Mouse (Mus musculus) heart, embryonic 13.5 days (tissue): ENCODE results near the gene Tmem182. TPM values are rescaled to one million over a fixed set of nuclear protein-coding genes. Genes with fewer than 3 reads are reported as not detected.

Source experiments
- ATAC-seq: fragments of 200-750 bp; cut with Nextera tagmentation; 2 replicates; pipeline ENCODE4 v1.8.0; 2017; ENCODE audit warnings: moderate TSS enrichment; ENCODE audit not compliant: insufficient number of reproducible peaks, low FRiP score, low TSS enrichment; ENCODE audit errors: extremely low read depth
- H3K27ac ChIP-seq: fragments of 300-500 bp; sonication (generic); replicated peaks from 2 replicates; pipeline ENCODE4 v1.5.1; 2015; ENCODE audit warnings: moderate library complexity, mild to moderate bottlenecking, inconsistent platforms
- H3K27me3 ChIP-seq: fragments of 300-500 bp; sonication (generic); replicated peaks from 2 replicates; pipeline ENCODE4 v1.6.1; 2015; ENCODE audit warnings: mild to moderate bottlenecking, inconsistent platforms
- H3K36me3 ChIP-seq: fragments of 300-500 bp; sonication (generic); 2 replicates; pipeline ENCODE4 v1.6.1; 2015; ENCODE audit warnings: mild to moderate bottlenecking, inconsistent platforms
- H3K4me1 ChIP-seq: fragments of 300-500 bp; sonication (generic); 2 replicates; pipeline ENCODE4 v1.6.1; 2015; ENCODE audit warnings: inconsistent platforms
- H3K4me2 ChIP-seq: fragments of 300-500 bp; sonication (generic); 2 replicates; pipeline ENCODE4 v1.6.1; 2015; ENCODE audit warnings: inconsistent platforms, mild to moderate bottlenecking, moderate library complexity
- H3K4me3 ChIP-seq: fragments of 300-500 bp; sonication (generic); 2 replicates; pipeline ENCODE4 v1.5.1; 2015; ENCODE audit warnings: moderate library complexity, mild to moderate bottlenecking, inconsistent platforms
- H3K9ac ChIP-seq: fragments of 300-500 bp; sonication (generic); 2 replicates; pipeline ENCODE4 v1.6.1; 2015; ENCODE audit warnings: inconsistent platforms, mild to moderate bottlenecking, moderate library complexity
- H3K9me3 ChIP-seq: fragments of 300-500 bp; sonication (generic); 2 replicates; pipeline ENCODE4 v1.6.1; 2016; ENCODE audit warnings: inconsistent platforms
- WGBS: fragments of 180-500 bp; shearing (Covaris S2); methylation state at CpG from one replicate; pipeline ENCODE4 v1.1.7; 2015; ENCODE audit warnings: mixed read lengths; 5-methylcytosine and 5-hydroxymethylcytosine counted together
- polyA plus RNA-seq: library from polyadenylated mRNA; unstranded; fragments of >200 nt; fragmentation: Nextera tagmentation; extraction: Ambion mirVana; gene quantifications from 2 replicates; pipeline ENCODE4 v1.2.1, GENCODE M21; 2015

Tmem182 gene
- polyA plus RNA-seq, 1 experiment from 2014 or later: 22.5 TPM

- H3K36me3 ChIP-seq: no peaks in the 10 kb centered on the region
- no peak overlapping the region for H3K9ac ChIP-seq
- WGBS: 68% methylated on average over 5 of the region's 5 CpGs
- H3K9me3 ChIP-seq: no peaks in the 10 kb centered on the region
- H3K4me2 ChIP-seq: no peak overlapping the region
- no peak overlapping the region for H3K4me3 ChIP-seq
- no peak overlapping the region for H3K27ac ChIP-seq
- peaks cover 18% of the 10 kb centered on the region for H3K4me1 ChIP-seq
- no peak for ATAC-seq
- no peaks in the 10 kb centered on the region for H3K27me3 ChIP-seq
Observed at GRCm38 (mm10) chr1:40800908-40801307, 4.5 kb upstream of the Tmem182 start.

DNA sequence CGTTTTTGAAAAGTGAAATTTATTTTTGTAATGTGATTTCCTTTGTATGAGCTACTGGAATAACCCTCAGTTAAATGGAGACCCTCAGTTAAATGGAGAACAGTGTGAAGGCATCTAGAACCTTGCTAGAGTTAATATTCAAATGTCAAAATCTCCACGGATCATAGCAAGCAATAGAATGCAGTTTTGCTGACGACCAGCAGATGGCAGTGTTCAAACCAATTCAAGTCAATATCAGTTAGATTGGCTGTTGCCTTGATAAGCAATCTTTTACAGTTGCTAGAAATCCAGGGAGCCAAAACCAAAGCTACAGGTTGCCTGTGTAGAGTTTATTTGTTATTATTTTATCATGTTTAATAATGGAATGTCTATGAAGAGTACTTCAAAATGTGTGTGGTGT is 2.6 kb upstream of the Tmem182 start:
- Histone ChIP-seq H3K4me1 (peaks cover 18% of the 10 kb centered on the region), H3K4me2 (no peak overlapping the region), H3K27me3 (no peaks in the 10 kb centered on the region), H3K36me3 (no peaks in the 10 kb centered on the region), H3K9me3 (no peaks in the 10 kb centered on the region), H3K9ac (no peak overlapping the region), H3K4me3 (no peak overlapping the region), H3K27ac (no peak overlapping the region)
- WGBS: 17% methylated on average over 3 of the region's 3 CpGs
- no peak for ATAC-seq

DNA sequence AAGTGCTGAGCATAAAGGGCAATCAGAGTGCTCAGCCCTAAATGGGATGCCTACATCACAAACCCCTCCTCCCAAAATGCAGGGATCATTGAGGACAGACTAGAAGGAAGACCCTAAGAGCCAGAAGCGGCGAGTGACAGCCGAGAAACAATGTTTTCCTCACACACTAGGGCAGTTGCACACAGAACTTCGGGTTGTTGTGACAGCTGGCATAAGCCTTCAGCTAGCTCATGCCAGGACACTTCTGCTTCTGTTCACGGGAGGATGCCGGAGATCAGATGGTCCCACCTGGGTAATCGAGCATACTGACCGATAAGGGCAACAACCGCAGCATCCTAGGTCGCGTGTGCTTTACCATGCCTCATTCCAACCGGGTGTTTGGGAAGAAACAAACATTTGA is 1.3 kb upstream of the Tmem182 start:
- H3K36me3 ChIP-seq: no peaks in the 10 kb centered on the region
- peak overlapping the region; percentile 45; the same call in 1 of the 2 replicates for H3K27ac ChIP-seq
- H3K4me2 ChIP-seq: no peak overlapping the region
- no peaks in the 10 kb centered on the region for H3K27me3 ChIP-seq
- no peak overlapping the region for H3K9ac ChIP-seq
- peaks cover 20% of the 10 kb centered on the region for H3K4me1 ChIP-seq
- ATAC-seq: no peak
- 82% methylated on average over 12 of the region's 12 CpGs for WGBS
- no peaks in the 10 kb centered on the region for H3K9me3 ChIP-seq
- H3K4me3 ChIP-seq: no peak overlapping the region

- H3K9me3 ChIP-seq: no peaks in the 10 kb centered on the region
- H3K9ac ChIP-seq: peak overlapping the region; percentile 51
- H3K4me3 ChIP-seq: peak overlapping the region; percentile 37
- ATAC-seq: no peak
- peaks cover 20% of the 10 kb centered on the region for H3K4me1 ChIP-seq
- H3K36me3 ChIP-seq: no peaks in the 10 kb centered on the region
- H3K27ac ChIP-seq: peak overlapping the region; percentile 89
- WGBS: 72% methylated on average over 11 of the region's 11 CpGs
- H3K4me2 ChIP-seq: peak overlapping the region; percentile 61
- no peaks in the 10 kb centered on the region for H3K27me3 ChIP-seq
Observed at GRCm38 (mm10) chr1:40805891-40806290, 490 bp downstream of the Tmem182 start.

GRCm38 (mm10) chr1:40808643-40809042 is 3.2 kb downstream of the Tmem182 start:
- H3K4me2 ChIP-seq: no peak overlapping the region
- H3K27me3 ChIP-seq: no peaks in the 10 kb centered on the region
- H3K9me3 ChIP-seq: no peaks in the 10 kb centered on the region
- no peaks in the 10 kb centered on the region for H3K36me3 ChIP-seq
- H3K27ac ChIP-seq: no peak overlapping the region
- no peak overlapping the region for H3K9ac ChIP-seq
- ATAC-seq: no peak
- peaks cover 13% of the 10 kb centered on the region for H3K4me1 ChIP-seq
- WGBS: 77% methylated on average over 3 of the region's 3 CpGs
- no peak overlapping the region for H3K4me3 ChIP-seq

DNA sequence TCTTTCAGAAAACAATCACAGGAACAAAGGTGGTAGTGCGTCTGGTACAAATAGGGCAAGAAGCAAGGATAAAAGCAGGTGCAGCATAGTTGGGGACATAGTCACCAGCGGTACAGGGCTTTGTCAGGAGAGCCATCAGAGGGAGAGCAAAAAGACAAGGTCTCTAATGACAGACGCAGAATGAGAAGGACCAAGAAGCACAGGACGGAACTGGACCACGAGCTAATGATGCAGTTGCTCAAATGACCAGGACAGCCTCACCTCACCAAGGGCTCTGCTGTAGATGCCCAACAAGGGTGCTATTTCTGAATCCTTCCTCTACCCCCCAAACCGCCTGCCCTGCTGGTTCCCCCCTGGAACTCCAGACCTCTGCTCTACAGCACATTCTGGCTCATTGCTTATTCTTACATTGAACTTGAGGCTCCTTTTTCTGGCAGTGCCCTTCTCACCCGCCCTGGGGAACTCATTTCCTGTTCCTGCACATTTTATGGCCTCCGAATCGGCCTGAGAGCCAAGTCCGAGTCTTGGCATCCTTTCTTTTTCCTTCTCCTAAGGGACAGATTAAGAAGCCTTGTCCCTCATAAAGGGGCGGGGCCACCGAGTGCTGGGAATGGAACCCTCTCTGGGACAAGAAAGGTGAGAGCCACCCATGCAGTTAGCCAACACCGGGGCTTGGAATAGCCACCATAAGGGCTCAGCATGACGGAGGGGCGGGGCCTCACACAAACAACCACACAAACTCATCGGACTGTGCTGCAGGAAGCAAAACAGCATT is 9.9 kb downstream of the Tmem182 start:
- no peak overlapping the region for H3K27ac ChIP-seq
- H3K36me3 ChIP-seq: no peaks in the 10 kb centered on the region
- no peaks in the 10 kb centered on the region for H3K9me3 ChIP-seq
- H3K4me2 ChIP-seq: no peak overlapping the region; the same call in 1 of the 2 replicates
- no peaks in the 10 kb centered on the region for H3K27me3 ChIP-seq
- WGBS: 69% methylated on average over 16 of the region's 16 CpGs
- ATAC-seq: no peak
- H3K9ac ChIP-seq: no peak overlapping the region
- H3K4me3 ChIP-seq: no peak overlapping the region
- peaks cover 24% of the 10 kb centered on the region for H3K4me1 ChIP-seq

DNA sequence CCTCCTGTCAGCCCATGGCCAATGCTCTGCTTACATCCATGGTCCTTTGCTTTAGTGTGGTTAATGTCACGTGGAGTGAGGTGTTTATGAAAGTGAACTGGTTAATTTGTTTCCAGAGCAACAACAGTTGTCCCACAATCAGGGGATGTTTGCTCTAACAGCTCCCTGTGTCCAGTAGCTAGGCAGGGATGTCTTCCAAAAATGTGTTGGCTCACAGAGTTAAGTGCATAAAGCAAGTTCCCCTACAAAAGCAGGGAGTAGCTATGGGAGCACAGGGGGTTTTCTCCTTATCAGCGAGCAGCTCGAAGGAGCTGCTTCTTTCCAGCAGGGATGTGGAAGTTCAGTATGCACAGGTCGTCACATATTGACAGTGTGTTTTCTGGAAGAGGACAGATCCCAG is 19.1 kb downstream of the Tmem182 start:
- ATAC-seq: no peak
- WGBS: 49% methylated on average over 4 of the region's 4 CpGs

GRCm38 (mm10) chr1:40824936-40825335 is 19.5 kb downstream of the Tmem182 start:
- Histone ChIP-seq H3K4me1 (peaks cover 19% of the 10 kb centered on the region), H3K9ac (no peak overlapping the region), H3K4me2 (no peak overlapping the region), H3K36me3 (no peaks in the 10 kb centered on the region), H3K27ac (no peak overlapping the region), H3K27me3 (no peaks in the 10 kb centered on the region), H3K4me3 (no peak overlapping the region), H3K9me3 (no peaks in the 10 kb centered on the region)
- no peak for ATAC-seq
- WGBS: 66% methylated on average over 8 of the region's 8 CpGs

More for the DNA sequence above, 19.1 kb downstream of the Tmem182 start:
- Histone ChIP-seq H3K4me2 (no peak overlapping the region), H3K4me3 (no peak overlapping the region), H3K36me3 (no peaks in the 10 kb centered on the region), H3K9ac (no peak overlapping the region), H3K27ac (no peak overlapping the region), H3K9me3 (no peaks in the 10 kb centered on the region), H3K27me3 (no peaks in the 10 kb centered on the region), H3K4me1 (peaks cover 18% of the 10 kb centered on the region)

GRCm38 (mm10) chr1:40825826-40826225 is 20.4 kb downstream of the Tmem182 start:
- Histone ChIP-seq H3K27me3 (no peaks in the 10 kb centered on the region), H3K4me3 (no peak overlapping the region), H3K27ac (no peak overlapping the region), H3K36me3 (no peaks in the 10 kb centered on the region), H3K9ac (no peak overlapping the region), H3K4me1 (peaks cover 19% of the 10 kb centered on the region), H3K4me2 (no peak overlapping the region), H3K9me3 (no peaks in the 10 kb centered on the region)
- 50% methylated on average over 7 of the region's 7 CpGs for WGBS
- ATAC-seq: no peak

DNA sequence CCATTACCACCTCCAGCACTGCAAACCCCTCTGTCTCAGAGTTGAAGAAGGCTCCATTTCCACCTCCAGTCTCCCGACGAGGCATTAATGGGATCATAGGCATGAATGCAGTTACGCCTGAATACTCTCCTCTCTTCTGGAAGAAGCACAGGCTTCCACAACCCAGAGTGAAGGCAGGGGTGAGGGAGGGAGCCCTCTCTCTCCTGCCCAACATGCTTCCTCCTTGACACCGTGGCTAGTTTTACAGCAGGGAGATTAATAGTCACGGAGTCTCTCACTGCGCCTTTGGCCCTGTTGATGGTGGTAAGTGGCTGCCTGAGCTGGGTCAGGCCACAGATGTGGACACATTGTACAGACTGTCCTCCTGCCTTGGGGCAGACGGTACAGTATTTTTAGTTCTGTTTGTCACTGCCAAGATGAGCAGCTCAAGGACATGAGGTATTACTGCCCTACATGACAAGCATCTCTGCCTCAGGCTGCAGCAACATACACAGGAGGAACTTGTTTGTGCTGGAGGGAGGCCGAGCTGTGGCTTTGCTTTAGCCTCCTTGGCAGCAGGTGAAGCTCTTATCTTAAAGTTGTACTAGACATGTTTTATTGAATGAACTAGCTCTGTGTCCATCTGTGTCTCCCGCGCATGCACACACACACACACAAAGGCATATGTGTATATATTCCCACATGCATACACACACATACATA is 24.0 kb downstream of the Tmem182 start:
- Histone ChIP-seq H3K36me3 (no peaks in the 10 kb centered on the region), H3K9me3 (no peaks in the 10 kb centered on the region), H3K4me3 (no peak overlapping the region), H3K9ac (no peak overlapping the region), H3K4me1 (peaks cover 19% of the 10 kb centered on the region), H3K27me3 (no peaks in the 10 kb centered on the region), H3K4me2 (no peak overlapping the region), H3K27ac (peak overlapping the region; percentile 53)
- 60% methylated on average over 10 of the region's 10 CpGs for WGBS
- no peak for ATAC-seq

GRCm38 (mm10) chr1:40830712-40831507 is 25.5 kb downstream of the Tmem182 start:
- H3K27me3 ChIP-seq: no peaks in the 10 kb centered on the region
- no peaks in the 10 kb centered on the region for H3K9me3 ChIP-seq
- 76% methylated on average over 4 of the region's 4 CpGs for WGBS
- H3K4me2 ChIP-seq: no peak overlapping the region
- peaks cover 10% of the 10 kb centered on the region for H3K4me1 ChIP-seq
- H3K9ac ChIP-seq: no peak overlapping the region
- no peak overlapping the region for H3K4me3 ChIP-seq
- H3K27ac ChIP-seq: no peak overlapping the region
- no peak for ATAC-seq
- H3K36me3 ChIP-seq: no peaks in the 10 kb centered on the region
